Mouse (Mus musculus) MEL (cell line): ENCODE data around the gene Serf2. TPM values are rescaled to one million over a fixed set of nuclear protein-coding genes. Genes with fewer than 3 reads are reported as not detected.
"Not testable (repeated sequence)": the region's sequence is repeated elsewhere in the genome, so short reads cannot be mapped to it uniquely, and the experiment has no call there.

Experiments
- DNase-seq: peaks from one replicate; pipeline ENCODE4 v3.0.0; 2011; ENCODE audit warnings: low read depth, low spot score
- H3K27ac ChIP-seq: 2 replicates; pipeline ENCODE4 v1.5.1; 2012; ENCODE audit warnings: low read depth, mild to moderate bottlenecking, control low read depth, low read length, moderate library complexity; ENCODE audit not compliant: control insufficient read depth
- H3K27me3 ChIP-seq, 2 experiments: fragments of 150-350 bp in 1 of 2; sonication (generic) in 1 of 2; 2 replicates each; pipeline ENCODE4 v1.6.1; 2012; ENCODE audit warnings: low read length in 2 of 2, mild to moderate bottlenecking in 2 of 2, improper control_type of control experiment in 1 of 2, moderate library complexity in 1 of 2; ENCODE audit not compliant: insufficient read depth in 2 of 2, control insufficient read depth in 1 of 2
- H3K36me3 ChIP-seq, 2 experiments: 2 replicates each; pipeline ENCODE4 v1.6.1; 2012 to 2014; ENCODE audit warnings: low read length in 2 of 2, improper control_type of control experiment in 1 of 2, inconsistent platforms in 1 of 2, mild to moderate bottlenecking in 1 of 2; ENCODE audit not compliant: insufficient read depth in 2 of 2, control insufficient read depth in 1 of 2
- H3K4me1 ChIP-seq, 2 experiments: fragments of 150-350 bp in 1 of 2; sonication (generic) in 1 of 2; 2 replicates each; pipeline ENCODE4 v1.6.1; 2012; ENCODE audit warnings: low read length in 2 of 2, improper control_type of control experiment in 1 of 2, mild to moderate bottlenecking in 1 of 2; ENCODE audit not compliant: insufficient read depth in 2 of 2, control insufficient read depth in 1 of 2
- H3K4me3 ChIP-seq, 2 experiments: fragments of 150-350 bp in 1 of 2; sonication (generic) in 1 of 2; 2 replicates each; pipeline ENCODE4 v1.5.1; 2012; ENCODE audit warnings: low read depth in 2 of 2, low read length in 2 of 2, mild to moderate bottlenecking in 2 of 2, moderate library complexity in 2 of 2, control low read depth in 1 of 2, improper control_type of control experiment in 1 of 2; ENCODE audit not compliant: control insufficient read depth in 1 of 2, insufficient read depth in 1 of 2
- H3K79me2 ChIP-seq: 2 replicates; pipeline ENCODE4 v1.6.1; 2012; ENCODE audit warnings: mild to moderate bottlenecking, low read length, moderate library complexity; ENCODE audit not compliant: control insufficient read depth, poor library complexity, insufficient read depth
- H3K9ac ChIP-seq: 2 replicates; pipeline ENCODE4 v1.6.1; 2012; ENCODE audit warnings: low read depth, mild to moderate bottlenecking, control low read depth, low read length, moderate library complexity; ENCODE audit not compliant: control insufficient read depth, poor library complexity, severe bottlenecking
- H3K9me3 ChIP-seq: fragments of 150-350 bp; sonication (generic); replicated peaks from 2 replicates; pipeline ENCODE4 v1.6.1; 2012; ENCODE audit warnings: mild to moderate bottlenecking, low read length, improper control_type of control experiment, moderate library complexity; ENCODE audit not compliant: insufficient read depth
- CTCF ChIP-seq, 3 experiments: IDR thresholded peaks in 2 of 3; conservative IDR thresholded peaks in 1 of 3; 2 replicates each; pipeline ENCODE4 v1.5.1; 2011 to 2012; ENCODE audit warnings: low read length in 3 of 3, low read depth in 2 of 3, mild to moderate bottlenecking in 2 of 3, improper control_type of control experiment in 1 of 3, inconsistent platforms in 1 of 3, mixed read lengths in 1 of 3, moderate library complexity in 1 of 3; ENCODE audit not compliant: control insufficient read depth in 1 of 3, insufficient read depth in 1 of 3, poor library complexity in 1 of 3, severe bottlenecking in 1 of 3
- ELF1 ChIP-seq: IDR thresholded peaks from 2 replicates; pipeline ENCODE4 v1.6.1; 2014; ENCODE audit warnings: low read depth, mild to moderate bottlenecking, inconsistent platforms, low read length, improper control_type of control experiment, moderate library complexity
- ETS1 ChIP-seq: IDR thresholded peaks from 2 replicates; pipeline ENCODE4 v1.6.1; 2012; ENCODE audit warnings: low read depth, mild to moderate bottlenecking, inconsistent platforms, low read length, improper control_type of control experiment, moderate library complexity
- HCFC1 ChIP-seq: IDR thresholded peaks from 2 replicates; pipeline ENCODE4 v1.6.1; 2012; ENCODE audit warnings: low read depth, mild to moderate bottlenecking, inconsistent platforms, low read length, improper control_type of control experiment, moderate library complexity
- KAT2A ChIP-seq: conservative IDR thresholded peaks from 2 replicates; pipeline ENCODE4 v1.6.1; 2012; ENCODE audit warnings: low read depth, low read length, improper control_type of control experiment, inconsistent platforms
- MAX ChIP-seq: IDR thresholded peaks from 2 replicates; pipeline ENCODE4 v1.6.1; 2011; ENCODE audit warnings: low read length, improper control_type of control experiment
- MAZ ChIP-seq: IDR thresholded peaks from 2 replicates; pipeline ENCODE4 v1.6.1; 2012; ENCODE audit warnings: low read depth, mild to moderate bottlenecking, inconsistent platforms, low read length, improper control_type of control experiment
- MXI1 ChIP-seq: IDR thresholded peaks from 2 replicates; pipeline ENCODE4 v1.6.1; 2011; ENCODE audit warnings: mild to moderate bottlenecking, low read depth, low read length, improper control_type of control experiment
- NELFE ChIP-seq: IDR thresholded peaks from 2 replicates; pipeline ENCODE4 v1.6.1; 2011; ENCODE audit warnings: low read depth, low read length, improper control_type of control experiment
- NRF1 ChIP-seq: IDR thresholded peaks from 2 replicates; pipeline ENCODE4 v1.6.1; 2014; ENCODE audit warnings: low read depth, mild to moderate bottlenecking, inconsistent platforms, low read length, improper control_type of control experiment, moderate library complexity; ENCODE audit not compliant: poor library complexity, insufficient read depth, severe bottlenecking
- POLR2A ChIP-seq, 2 experiments: IDR thresholded peaks; 2 replicates each; pipeline ENCODE4 v1.6.1; 2011 to 2012; ENCODE audit warnings: low read length in 2 of 2, mild to moderate bottlenecking in 2 of 2, control low read depth in 1 of 2, improper control_type of control experiment in 1 of 2, low read depth in 1 of 2, moderate library complexity in 1 of 2; ENCODE audit not compliant: control insufficient read depth in 1 of 2, insufficient read depth in 1 of 2, poor library complexity in 1 of 2
- POLR2AphosphoS2 ChIP-seq: IDR thresholded peaks from 2 replicates; pipeline ENCODE4 v1.6.1; 2011; ENCODE audit warnings: low read length, improper control_type of control experiment
- SIN3A ChIP-seq: IDR thresholded peaks from 2 replicates; pipeline ENCODE4 v1.6.1; 2012; ENCODE audit warnings: low read length, improper control_type of control experiment, inconsistent platforms
- TBP ChIP-seq: IDR thresholded peaks from 2 replicates; pipeline ENCODE4 v1.8.0; 2011; ENCODE audit warnings: low read depth, low read length, improper control_type of control experiment
- TCF12 ChIP-seq: IDR thresholded peaks from 2 replicates; pipeline ENCODE4 v1.6.1; 2014; ENCODE audit warnings: low read depth, mild to moderate bottlenecking, inconsistent platforms, low read length, improper control_type of control experiment, moderate library complexity
- ZMIZ1 ChIP-seq: IDR thresholded peaks from 2 replicates; pipeline ENCODE4 v1.6.1; 2012; ENCODE audit warnings: low read depth, mild to moderate bottlenecking, inconsistent platforms, low read length, improper control_type of control experiment, moderate library complexity
- polyA plus RNA-seq, 2 experiments: library from polyadenylated mRNA; stranded (reverse) in 1 of 2; unstranded in 1 of 2; fragments of >175 nt in 1 of 2; fragments of >200 nt in 1 of 2; gene quantifications; 2 replicates each; pipeline versions ENCODE4 v1.2.1 to v1.2.4; 2012; ENCODE audit warnings: low replicate concordance in 2 of 2, low read depth in 1 of 2; ENCODE audit not compliant: insufficient read length in 2 of 2, insufficient read depth in 1 of 2, missing spikeins in 1 of 2
- total RNA-seq: library from RNA; depleted of rRNA; stranded (reverse); fragments of 300-350 nt; gene quantifications from 2 replicates; pipeline ENCODE4 v1.2.3, GENCODE M21; 2012

Serf2 gene
- total and polyA plus RNA-seq, 3 experiments = 352 to 469 TPM; not detected in 1

DNA sequence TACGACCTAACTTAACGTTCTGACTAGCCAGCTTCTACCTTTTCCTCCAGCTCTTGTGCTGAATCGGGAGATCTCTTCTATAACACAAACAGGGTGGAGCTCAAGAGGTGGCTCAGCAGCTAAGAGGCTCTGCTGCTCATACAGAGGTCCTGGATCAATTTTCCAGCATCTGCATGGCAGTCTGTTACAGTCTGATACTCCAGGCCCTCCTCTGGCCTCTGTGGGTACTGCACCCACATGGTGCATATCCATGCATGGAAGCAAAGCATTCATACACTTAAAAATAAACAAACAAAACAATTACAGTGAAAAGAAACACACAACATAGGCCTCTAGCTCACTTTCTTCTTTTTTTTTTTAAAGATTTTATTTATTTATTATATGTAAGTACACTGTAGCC is 23.8 kb downstream of the Serf2 start:
- not testable (repeated sequence) for DNase-seq, H3K36me3 ChIP-seq, H3K9me3 ChIP-seq, H3K27ac ChIP-seq, H3K4me1 ChIP-seq, H3K4me3 ChIP-seq, H3K79me2 ChIP-seq, H3K27me3 ChIP-seq, H3K9ac ChIP-seq
- TF ChIP-seq CTCF (IDR thresholded peaks at IDR 0.05 in 2 of 3, conservative IDR thresholded peaks at IDR 0.05 in 1 of 3; ENCODE audit: control insufficient read depth in 1 of 3, insufficient read depth in 1 of 3, low read depth in 2 of 3, low read length in 3 of 3, poor library complexity in 1 of 3, severe bottlenecking in 1 of 3) = peak in 2 of 3 experiments; percentile 1 to 5; a peak in 1 of 6 replicates

DNA sequence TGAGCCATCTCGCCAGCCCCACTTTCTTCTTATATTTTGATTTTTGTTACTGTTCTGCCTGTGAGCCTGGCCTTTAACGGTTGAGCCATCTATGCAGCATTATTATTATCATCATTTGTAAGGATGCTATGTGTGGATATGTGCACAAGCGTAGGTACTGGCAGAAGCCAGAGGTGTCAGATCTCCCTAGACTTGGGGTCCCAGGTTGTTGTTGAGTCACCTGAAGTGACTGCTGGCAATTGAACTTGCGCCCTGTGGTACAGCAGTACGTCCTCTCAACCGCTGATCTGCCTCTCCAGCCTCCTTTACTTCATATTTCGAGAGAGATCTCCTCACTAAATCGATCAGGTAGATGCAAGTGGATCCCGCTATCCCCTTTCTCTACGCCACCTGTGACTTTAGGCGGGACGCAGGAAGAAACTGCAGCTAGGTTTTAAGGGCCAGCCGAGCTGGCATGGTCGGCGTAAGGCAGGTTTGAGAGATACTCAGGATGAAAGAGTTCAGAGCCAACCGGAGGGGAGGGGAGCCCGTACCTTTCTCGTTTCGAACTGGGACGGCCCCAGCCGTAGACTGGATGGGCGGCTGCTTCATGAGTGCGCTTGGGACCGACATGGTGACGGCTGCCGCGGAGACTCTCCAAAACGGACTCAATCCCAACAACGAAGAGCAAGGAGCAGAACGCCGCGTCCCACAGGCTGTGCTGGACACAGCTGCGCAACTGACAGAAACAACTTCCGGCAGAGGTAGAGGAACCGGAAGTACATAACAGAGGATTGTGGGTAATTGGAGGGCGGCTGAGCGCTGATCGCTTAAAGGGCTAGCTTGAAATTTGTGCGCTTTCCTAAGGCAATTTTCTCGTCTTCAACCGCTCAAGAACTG is 24.5 kb downstream of the Serf2 start, which contains the start of gene Mfap1b:
Gene Mfap1b (minus strand): TSS at position 767 of the 879 bp plus-strand sequence.
- not testable (repeated sequence) for H3K4me1 ChIP-seq, H3K27me3 ChIP-seq, H3K9me3 ChIP-seq, H3K36me3 ChIP-seq
- Histone ChIP-seq H3K27ac (peak within 1 kb of the TSS; percentile 95), H3K9ac (peak within 1 kb of the TSS; percentile 91), H3K4me3 (peak within 1 kb of the TSS; percentile 72 to 90)
- peak; percentile 96 for DNase-seq
- 0 out of 2 replicates have a peak, but pooled peaks have one; percentile 45 for TF ChIP-seq MAZ
- peak; percentile 55 for TF ChIP-seq TCF12
- peak; percentile 70; the same call in 1 of the 2 replicates for TF ChIP-seq TBP
- peak; percentile 81 for TF ChIP-seq ZMIZ1
- TF ChIP-seq MXI1 = peak; percentile 74
- peak; percentile 61; the same call in 1 of the 2 replicates for TF ChIP-seq POLR2AphosphoS2
- TF ChIP-seq KAT2A = peak; percentile 71
- TF ChIP-seq ETS1 = peak; percentile 49; the same call in 1 of the 2 replicates
- peak; percentile 63 for TF ChIP-seq NRF1
- TF ChIP-seq NELFE = peak; percentile 72
- TF ChIP-seq POLR2A (IDR thresholded peaks at IDR 0.05; ENCODE audit: control insufficient read depth in 1 of 2, insufficient read depth in 1 of 2, low read depth in 1 of 2, low read length in 2 of 2, poor library complexity in 1 of 2) = peak; percentile 49 to 68; a peak in 3 of 4 replicates
- TF ChIP-seq HCFC1 = peak; percentile 87
- peak; percentile 97 for TF ChIP-seq SIN3A
- peak; percentile 29; the same call in 1 of the 2 replicates for TF ChIP-seq MAX
- TF ChIP-seq ELF1 = peak; percentile 83
- TF ChIP-seq, all 39 proteins: peak for 15; not testable (repeated sequence) for 24
- H3K79me2 ChIP-seq = not testable (repeated sequence)
